23 mouse cellular contexts compared by ENCODE assay signal in the genomic region with DNA sequence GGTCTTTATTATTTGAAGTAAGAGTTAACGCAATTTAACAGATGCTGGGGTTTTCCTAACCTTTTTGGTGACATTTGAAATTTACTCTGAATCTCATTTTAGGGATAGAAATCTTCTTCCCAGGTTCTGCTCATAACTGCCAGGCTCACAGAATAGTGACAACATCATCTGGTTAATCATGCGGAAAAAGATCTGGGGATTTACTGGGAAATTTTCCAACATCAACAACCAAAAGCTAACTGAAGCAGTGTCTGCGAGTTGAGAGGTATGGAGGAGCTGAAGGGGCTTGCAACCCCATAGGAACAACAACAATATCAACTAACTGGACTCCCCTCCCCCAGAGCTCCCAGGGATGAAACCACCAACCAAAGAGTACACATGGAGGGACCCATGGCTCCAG.
A peak's percentile ranks its signal among the peaks of the same experiment; 100 is the strongest.
DNase-seq lines count a peak whose midpoint lies in the region; ATAC-seq lines count a peak whose summit lies in the region.
"Had no signal": no experiment of that assay in that cellular context is flagged by ENCODE, and none has a peak within 500 bp of the region (broad histone marks: within the 10 kb centered on the region; RNA-seq: fewer than 3 reads in every experiment).

No protein-coding gene starts in this region.

- no peaks in the 10 kb centered on the region for H3K9me3 ChIP-seq in forebrain, embryonic 14.5 days (replicated peaks; ENCODE audit: control insufficient read depth, low read length)
- H3K9me3 ChIP-seq in forebrain, embryonic 10.5 days = no peaks in the 10 kb centered on the region
- no peaks in the 10 kb centered on the region for H3K9me3 ChIP-seq in kidney, embryonic 16.5 days (ENCODE audit: low read length)
- H3K9me3 ChIP-seq: heart, embryonic 13.5 days; hindbrain, embryonic 15.5 days; neural tube, embryonic 13.5 days had no signal

- H3K27ac ChIP-seq in forebrain, embryonic 14.5 days (ENCODE audit: low read depth, low read length) = no peak overlapping the region
- H3K27ac ChIP-seq in forebrain, embryonic 10.5 days = no peak overlapping the region
- H3K27ac ChIP-seq in kidney, embryonic 16.5 days (ENCODE audit: low read length) = no peak overlapping the region
- H3K27ac ChIP-seq: heart, embryonic 13.5 days; hindbrain, embryonic 15.5 days; liver, embryonic 14.5 days; neural tube, embryonic 13.5 days had no signal

- H3K27me3 ChIP-seq in forebrain, embryonic 14.5 days (replicated peaks; ENCODE audit: control insufficient read depth, insufficient read depth, low read length) = no peaks in the 10 kb centered on the region
- no peaks in the 10 kb centered on the region for H3K27me3 ChIP-seq in forebrain, embryonic 10.5 days (ENCODE audit: poor library complexity, severe bottlenecking)
- H3K27me3 ChIP-seq in kidney, embryonic 16.5 days (ENCODE audit: insufficient read depth, low read length) = no peaks in the 10 kb centered on the region
- H3K27me3 ChIP-seq: heart, embryonic 13.5 days; hindbrain, embryonic 15.5 days; neural tube, embryonic 13.5 days had no signal

- ATAC-seq in forebrain, embryonic 14.5 days = no peak
- ATAC-seq in kidney, embryonic 16.5 days (ENCODE audit: low FRiP score, low TSS enrichment) = peak; percentile 46; the same call in 1 of the 2 replicates
- ATAC-seq in CD4-positive, CD25-positive, alpha-beta regulatory T cell, adult 4 months = no peak
- ATAC-seq: forebrain, embryonic 16.5 days had no signal

- H3K9ac ChIP-seq in forebrain, embryonic 14.5 days (ENCODE audit: low read length) = no peak overlapping the region
- no peak overlapping the region for H3K9ac ChIP-seq in kidney, embryonic 16.5 days (replicated peaks; ENCODE audit: low read length)
- H3K9ac ChIP-seq: heart, embryonic 13.5 days; hindbrain, embryonic 15.5 days; liver, embryonic 14.5 days; neural tube, embryonic 13.5 days had no signal

- H3K4me2 ChIP-seq in forebrain, embryonic 14.5 days (ENCODE audit: low read length) = no peak overlapping the region
- H3K4me2 ChIP-seq in kidney, embryonic 16.5 days (replicated peaks; ENCODE audit: low read depth, low read length) = no peak overlapping the region
- H3K4me2 ChIP-seq: heart, embryonic 13.5 days; hindbrain, embryonic 15.5 days; midbrain, embryonic 11.5 days; neural tube, embryonic 13.5 days had no signal

- WGBS in forebrain, embryonic 14.5 days = 61% methylated on average over 3 of the region's 3 CpGs
- 83% methylated on average over 3 of the region's 3 CpGs for WGBS in forebrain, embryonic 10.5 days
- 36% methylated on average over 3 of the region's 3 CpGs for WGBS in kidney, embryonic 16.5 days

- no peak overlapping the region for H3K4me3 ChIP-seq in forebrain, embryonic 14.5 days (ENCODE audit: low read depth, low read length)
- H3K4me3 ChIP-seq in forebrain, embryonic 10.5 days = no peak overlapping the region
- H3K4me3 ChIP-seq in kidney, embryonic 16.5 days (ENCODE audit: low read length) = no peak overlapping the region
- H3K4me3 ChIP-seq: heart, embryonic 13.5 days; hindbrain, embryonic 15.5 days; neural tube, embryonic 13.5 days had no signal

- H3K4me1 ChIP-seq in forebrain, embryonic 14.5 days (ENCODE audit: control insufficient read depth, insufficient read depth, low read length) = no peaks in the 10 kb centered on the region
- H3K4me1 ChIP-seq in forebrain, embryonic 10.5 days = no peaks in the 10 kb centered on the region
- H3K4me1 ChIP-seq in kidney, embryonic 16.5 days (ENCODE audit: insufficient read depth, low read length) = peaks cover 3% of the 10 kb centered on the region; the same call in 1 of the 2 replicates
- H3K4me1 ChIP-seq: heart, embryonic 13.5 days; hindbrain, embryonic 15.5 days; neural tube, embryonic 13.5 days had no signal

- no peaks in the 10 kb centered on the region for H3K36me3 ChIP-seq in forebrain, embryonic 14.5 days (ENCODE audit: control insufficient read depth, insufficient read depth, low read length)
- H3K36me3 ChIP-seq in forebrain, embryonic 10.5 days (replicated peaks) = no peaks in the 10 kb centered on the region
- H3K36me3 ChIP-seq in kidney, embryonic 16.5 days (ENCODE audit: insufficient read depth, low read length) = no peaks in the 10 kb centered on the region
- H3K36me3 ChIP-seq: heart, embryonic 13.5 days; hindbrain, embryonic 15.5 days; neural tube, embryonic 13.5 days had no signal

- DNase-seq in forebrain, embryonic 14.5 days (ENCODE audit: low spot score) = peak; percentile 34
- DNase-seq in forebrain, embryonic 10.5 days (ENCODE audit: extremely low spot score, low spot score) = no peak
- DNase-seq in kidney, postnatal 4 days = no peak
- DNase-seq in retina, postnatal 1 day = peak; percentile 16
- no peak for DNase-seq in retina, embryonic 14.5 days (ENCODE audit: low spot score)
- DNase-seq: adrenal gland, postnatal 10 days; cerebellum, adult 11-12 months; heart, postnatal 10 days; kidney, adult 18-20 months; layer of hippocampus, postnatal 36 days; left cerebral cortex, postnatal 4 days; liver; lung, adult 2 months; lung, postnatal 14 days; right cerebral cortex, postnatal 14 days had no signal

Comparison
In these comparisons a context has a peak if more than half of its experiments do, and no peak if none do; other contexts are left out.
1. DNase-seq: peak in forebrain, embryonic 14.5 days (single experiment) and retina, postnatal 1 day (single experiment); none in forebrain, embryonic 10.5 days (single experiment), kidney, postnatal 4 days (0 of 2) and retina, embryonic 14.5 days (single experiment).